Mouse (Mus musculus) G1E-ER4 (cell line): Measurements from ENCODE around the gene Zfp42. TPM values are rescaled to one million over a fixed set of nuclear protein-coding genes. Genes with fewer than 3 reads are reported as not detected.

Experiments used
- GATA1 ChIP-seq: IDR thresholded peaks from one replicate; pipeline ENCODE4 v1.8.0; 2012; ENCODE audit warnings: low read length, inconsistent platforms
- polyA plus RNA-seq: library from polyadenylated mRNA; stranded (reverse); fragments of >175 nt; gene quantifications from 2 replicates; pipeline ENCODE4 v1.2.3, GENCODE M21; 2012

The Zfp42 gene
- not detected in 2 replicates for polyA plus RNA-seq

DNA sequence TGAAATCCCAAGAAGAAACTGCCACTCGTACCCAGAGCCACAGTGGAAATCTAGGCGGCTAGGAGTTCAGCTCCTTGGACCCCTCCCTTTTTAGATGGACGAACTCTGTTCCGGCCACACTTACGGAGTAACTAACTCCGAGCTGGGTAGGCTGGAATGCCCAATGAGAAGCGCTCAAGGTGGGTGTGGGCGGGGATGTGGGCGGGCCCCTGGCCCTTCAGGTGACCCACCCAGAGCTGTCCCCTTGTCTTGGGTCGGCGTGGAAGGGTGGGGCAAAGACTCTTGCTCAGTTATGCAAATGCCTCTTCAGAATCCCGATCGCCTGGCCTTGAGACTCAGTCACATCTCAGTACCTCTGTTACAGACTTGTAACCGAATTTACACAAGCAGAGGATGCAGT, at the start of gene Zfp42:
Zfp42 (minus strand) TSS at position 85 of the 400 bp plus-strand sequence.
- no peak for TF ChIP-seq GATA1

DNA sequence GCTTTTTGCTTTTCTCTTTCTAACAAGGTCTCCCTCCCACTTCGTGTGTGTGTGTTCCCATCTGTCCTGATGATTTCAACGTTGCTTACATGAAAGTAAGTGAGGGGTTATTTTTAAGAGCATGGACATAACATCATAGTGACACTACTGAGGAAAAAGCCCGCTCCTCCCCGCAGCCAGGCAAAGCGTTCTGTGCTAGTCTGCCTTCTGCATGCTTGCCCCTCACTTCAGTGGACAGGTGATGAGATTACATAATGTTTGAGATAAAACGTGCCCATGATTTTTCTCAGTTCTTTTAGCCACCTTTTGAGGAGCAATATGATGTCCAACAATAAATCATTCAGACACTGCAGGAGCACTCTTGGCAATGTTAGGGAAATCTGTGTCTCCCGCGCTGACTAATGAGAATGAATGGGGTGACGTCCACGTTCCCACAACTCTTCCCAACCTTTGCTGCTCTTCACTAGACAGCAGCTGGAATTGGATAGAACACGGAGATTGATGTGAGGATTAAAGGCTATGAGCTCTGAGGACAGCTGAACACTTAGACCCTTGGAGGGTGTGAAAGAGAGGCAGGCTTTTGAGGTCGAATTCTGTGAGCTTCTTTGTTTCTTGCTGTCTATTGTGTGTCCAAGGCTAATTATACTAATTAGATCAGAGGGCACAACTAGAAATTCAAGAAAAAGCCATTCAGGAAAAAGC, 49.4 kb upstream of the Zfp42 start:
- no peak for TF ChIP-seq GATA1

DNA sequence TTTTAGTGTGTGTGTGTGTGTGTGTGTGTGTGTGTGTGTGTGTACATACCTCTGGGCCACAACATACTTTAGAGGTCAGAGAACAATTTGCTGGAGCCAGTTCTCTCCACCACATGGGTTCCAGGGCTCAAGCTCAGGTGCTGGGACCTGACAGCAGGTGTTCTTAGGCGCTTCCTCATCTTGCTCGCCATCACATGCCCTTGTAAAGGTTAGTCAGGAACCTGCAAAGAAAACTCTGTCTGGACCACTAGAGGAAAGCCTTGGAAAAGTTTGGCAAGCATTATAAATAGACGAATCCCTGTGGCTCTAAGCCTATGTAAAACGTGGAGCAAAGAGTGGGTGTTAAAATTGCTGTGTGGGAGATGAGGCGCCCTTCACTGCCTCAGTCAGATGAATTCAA, 31.8 kb upstream of the Zfp42 start:
- no peak for TF ChIP-seq GATA1

DNA sequence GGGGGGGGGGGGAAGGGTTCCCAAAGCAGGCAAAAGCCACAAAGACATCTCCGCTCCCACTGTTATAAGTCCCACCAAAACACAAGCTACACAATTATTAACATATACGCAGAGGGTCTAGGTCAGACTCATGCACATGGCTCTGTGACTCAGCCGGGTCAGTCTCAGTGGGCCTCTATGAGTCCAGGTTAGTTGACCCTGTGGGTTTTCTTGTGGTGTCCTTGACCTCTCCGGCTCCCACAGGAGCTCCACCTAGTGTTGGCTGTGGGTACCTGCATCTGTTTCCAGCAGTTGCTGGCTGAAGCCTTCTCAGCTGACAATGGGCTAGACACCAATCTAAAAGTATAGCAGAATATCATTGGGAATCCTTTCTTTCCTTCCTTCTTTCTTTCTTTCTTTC, 26.7 kb upstream of the Zfp42 start:
- TF ChIP-seq GATA1: no peak

DNA sequence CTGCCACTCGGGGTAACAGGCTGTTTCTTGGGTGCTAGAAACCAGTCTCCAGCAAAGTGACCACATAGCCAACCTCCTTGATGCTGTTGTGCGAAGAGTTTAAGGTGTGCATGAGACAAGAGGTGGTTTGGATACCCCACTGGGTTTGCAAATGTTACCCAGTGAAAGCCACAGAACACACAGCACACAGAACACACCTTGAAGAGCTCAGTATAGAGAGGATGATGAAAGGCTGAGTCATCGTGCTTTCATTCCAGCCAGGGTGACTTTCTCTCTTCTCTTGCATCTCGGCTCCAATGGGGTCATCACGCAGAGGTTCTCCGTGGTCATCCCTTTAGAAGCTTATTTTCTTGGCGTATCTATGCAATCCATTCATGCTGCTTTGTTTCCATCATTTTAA, 24.9 kb upstream of the Zfp42 start:
- TF ChIP-seq GATA1: no peak

DNA sequence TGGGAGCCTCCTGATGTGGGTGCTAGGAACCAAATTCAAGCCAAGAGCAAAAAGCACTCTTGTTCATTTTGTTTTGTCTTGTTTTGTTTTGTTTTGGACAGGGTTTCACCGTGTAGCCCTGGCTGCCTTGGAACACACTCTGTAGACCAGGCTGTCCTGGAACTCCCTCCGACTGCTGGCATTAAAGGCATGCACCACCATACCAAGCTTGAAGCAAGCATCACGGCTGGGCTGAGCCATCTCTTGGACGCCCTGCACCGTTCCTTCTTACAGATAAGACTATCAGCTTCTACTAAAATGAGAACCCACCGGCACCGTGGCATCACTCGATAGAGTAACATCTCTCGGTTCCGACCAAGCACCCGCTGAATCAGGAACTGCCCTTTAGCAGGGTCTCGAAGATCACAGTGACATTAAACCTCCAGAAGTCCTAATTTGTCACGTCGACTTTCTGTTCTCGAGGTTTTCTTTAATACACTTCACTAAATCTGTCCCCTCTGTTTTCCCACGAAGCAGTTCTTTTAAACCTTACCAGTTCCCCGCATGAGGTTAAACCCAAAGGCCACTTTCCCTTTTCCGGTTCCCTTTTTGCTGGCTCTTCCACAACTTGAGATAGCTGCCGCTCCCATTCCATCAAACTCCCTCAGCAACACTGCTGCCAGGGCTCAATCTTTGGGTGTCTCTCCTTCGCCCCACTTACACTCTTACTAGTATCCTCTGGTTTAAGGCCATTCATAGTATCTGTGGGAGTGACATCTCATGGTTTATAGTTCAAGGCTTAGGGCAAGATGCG, 23.3 kb upstream of the Zfp42 start:
- TF ChIP-seq GATA1: no peak

DNA sequence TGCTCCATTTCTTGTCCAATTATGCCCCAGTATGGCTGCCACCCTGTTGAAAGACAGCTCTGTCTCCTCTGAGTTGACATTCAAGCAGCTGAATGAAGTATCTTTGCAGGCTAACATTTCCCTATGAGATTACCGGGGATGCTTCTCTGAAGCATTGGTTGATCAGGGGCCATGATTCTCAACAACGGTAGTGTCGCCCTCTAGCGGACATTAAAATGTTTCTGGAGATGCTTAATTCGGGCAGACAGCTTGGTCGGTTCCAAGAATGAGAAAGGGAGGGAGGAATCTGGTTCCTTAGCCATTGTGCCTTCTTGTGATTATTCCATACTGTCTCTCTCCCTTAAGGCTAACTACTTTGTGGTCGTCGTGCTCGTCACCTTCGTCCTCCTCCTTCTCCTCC, 21.9 kb upstream of the Zfp42 start:
- no peak for TF ChIP-seq GATA1

DNA sequence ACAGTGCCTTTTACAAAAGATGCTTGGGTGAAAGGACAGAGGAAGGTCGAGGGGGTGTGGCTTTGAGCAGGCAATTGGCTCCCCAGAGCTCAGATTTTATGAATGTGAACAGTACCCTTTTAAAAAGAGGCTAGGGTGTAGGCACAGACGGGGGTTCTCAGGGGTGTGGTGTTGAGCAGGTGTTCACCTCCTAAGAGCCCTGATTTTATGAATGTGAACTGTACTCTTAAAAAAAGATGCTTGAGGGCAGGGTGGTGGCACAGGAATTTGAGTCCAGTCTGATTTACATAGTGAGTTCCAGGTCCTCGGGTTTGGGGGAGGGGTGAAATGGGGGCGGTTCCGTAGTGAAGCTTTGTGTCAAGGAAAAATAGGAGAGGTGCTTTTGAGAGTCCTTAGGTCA, 14.0 kb upstream of the Zfp42 start:
- no peak for TF ChIP-seq GATA1

DNA sequence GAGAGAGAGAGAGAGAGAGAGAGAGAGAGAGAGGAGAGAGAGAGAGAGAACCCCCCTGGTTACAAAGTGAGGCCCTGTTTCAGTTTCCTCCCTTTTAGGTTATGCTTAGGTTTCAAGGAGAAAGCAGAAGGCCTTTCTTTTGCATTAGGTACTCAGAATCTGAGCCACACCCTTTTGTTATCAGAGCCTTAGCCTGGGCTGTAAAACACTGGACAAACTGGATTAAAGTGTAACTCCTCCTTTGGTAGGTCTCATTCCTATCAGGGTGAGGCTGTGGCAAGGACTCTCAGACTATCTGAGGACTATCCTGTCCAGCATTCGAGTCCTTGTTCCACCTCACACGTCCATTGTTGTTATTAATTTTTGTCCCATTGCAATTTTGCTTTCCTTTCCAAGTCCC, 1.4 kb upstream of the Zfp42 start:
- TF ChIP-seq GATA1: no peak

DNA sequence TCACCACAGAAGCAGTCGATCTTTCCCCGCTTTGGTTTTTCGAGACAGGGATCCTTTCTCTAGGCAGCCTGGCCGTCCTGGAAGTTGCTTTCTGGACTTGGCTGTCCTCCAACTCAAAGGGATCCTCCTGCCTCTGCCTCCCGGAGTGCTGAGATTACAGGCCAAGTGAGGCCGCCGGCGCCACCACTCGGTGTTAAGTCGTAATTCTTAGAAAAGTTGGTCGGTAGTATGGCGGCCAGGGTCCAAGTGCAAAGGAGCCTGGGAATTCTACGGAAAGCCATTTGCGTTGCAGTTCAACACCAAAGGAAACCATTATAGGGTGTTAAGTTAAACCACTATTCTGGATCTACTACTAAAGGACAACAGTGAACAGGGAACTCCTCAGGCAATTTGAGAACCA, 1.1 kb downstream of the Zfp42 start:
- no peak for TF ChIP-seq GATA1

DNA sequence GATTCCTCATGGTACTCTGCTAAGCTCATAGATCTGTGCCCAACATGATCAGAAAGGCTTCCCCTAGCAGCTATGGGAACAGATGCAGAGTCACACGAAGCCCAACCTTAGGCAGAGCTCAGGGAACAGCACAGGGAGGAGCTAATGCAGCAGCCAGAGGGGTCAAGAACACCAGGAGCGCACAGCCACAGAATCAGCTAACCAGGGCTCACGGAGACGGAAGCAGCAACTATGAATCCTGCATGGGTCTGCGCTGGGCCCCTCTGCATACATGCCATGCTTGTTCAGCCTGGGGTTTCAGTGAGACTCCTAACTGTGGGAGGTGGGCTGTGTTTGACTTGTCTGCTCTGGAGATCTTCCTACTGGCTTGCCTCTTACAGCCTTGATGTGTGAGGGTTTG, 7.0 kb downstream of the Zfp42 start:
- TF ChIP-seq GATA1: no peak

DNA sequence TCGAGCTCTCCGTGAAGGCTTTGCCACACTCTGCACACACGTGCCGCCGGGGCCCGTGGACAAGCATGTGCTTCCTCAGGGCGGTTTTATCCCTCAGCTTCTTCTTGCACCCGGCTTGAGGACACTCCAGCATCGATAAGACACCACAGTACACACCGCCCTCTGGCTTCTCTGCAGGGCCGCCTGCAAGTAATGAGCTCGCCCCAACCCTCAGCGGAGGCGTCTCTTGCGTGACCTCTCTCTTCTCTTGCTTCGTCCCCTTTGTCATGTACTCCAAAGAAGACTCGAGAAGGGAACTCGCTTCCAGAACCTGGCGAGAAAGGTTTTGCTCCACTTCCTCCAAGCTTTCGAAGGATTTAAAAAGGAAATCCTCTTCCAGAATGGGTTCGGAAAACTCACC, 11.0 kb downstream of the Zfp42 start:
- no peak for TF ChIP-seq GATA1

DNA sequence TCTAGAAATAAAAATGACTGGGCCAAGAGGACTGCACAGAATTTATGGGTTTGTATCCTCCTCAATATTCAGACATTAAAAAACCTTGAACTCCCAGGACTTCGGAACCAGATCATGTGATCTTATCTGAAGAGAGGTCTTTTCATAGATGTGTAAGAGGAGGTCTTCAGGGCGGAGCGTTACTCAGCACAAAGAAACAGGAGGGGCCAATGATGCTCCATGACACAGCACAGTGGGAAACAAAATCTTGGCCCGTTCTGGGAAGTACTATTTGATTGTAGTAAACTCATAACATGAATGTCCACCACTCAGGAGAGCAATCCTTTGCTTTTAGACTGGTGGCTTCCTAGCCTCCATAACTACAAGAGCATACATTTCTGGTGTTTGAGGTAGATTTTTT, 12.6 kb downstream of the Zfp42 start:
- TF ChIP-seq GATA1: no peak

DNA sequence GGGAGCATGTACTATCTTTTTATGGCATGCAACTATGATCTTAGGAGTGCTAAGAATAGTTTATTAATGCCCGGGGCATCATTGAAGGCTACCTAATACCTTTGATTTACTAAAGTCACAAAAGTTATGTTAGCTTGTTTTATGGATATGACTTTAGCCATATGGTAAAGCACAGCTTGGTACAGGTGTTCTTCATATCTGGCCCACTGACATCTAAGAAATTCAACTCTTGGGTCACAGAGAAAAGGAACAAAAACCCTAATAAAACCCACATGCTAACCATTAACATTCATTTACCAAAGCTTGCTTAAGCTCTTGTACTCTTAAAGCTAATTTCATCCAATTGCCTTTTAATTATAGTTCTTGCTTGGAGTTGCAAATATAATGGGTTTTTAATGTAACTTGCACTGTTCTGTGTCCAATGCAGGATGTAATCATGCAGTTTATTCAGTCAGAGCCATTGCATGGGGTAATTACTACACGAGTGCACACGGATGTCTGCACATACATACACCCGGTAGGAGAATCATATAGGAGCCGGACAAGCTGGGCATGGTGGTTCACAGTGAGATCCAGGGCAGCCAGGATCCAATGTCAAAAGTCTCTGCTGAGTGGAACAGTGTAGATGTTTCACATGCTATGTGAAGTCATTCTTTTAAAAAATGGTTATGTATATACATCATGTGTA, 16.2 kb downstream of the Zfp42 start:
- TF ChIP-seq GATA1: no peak

DNA sequence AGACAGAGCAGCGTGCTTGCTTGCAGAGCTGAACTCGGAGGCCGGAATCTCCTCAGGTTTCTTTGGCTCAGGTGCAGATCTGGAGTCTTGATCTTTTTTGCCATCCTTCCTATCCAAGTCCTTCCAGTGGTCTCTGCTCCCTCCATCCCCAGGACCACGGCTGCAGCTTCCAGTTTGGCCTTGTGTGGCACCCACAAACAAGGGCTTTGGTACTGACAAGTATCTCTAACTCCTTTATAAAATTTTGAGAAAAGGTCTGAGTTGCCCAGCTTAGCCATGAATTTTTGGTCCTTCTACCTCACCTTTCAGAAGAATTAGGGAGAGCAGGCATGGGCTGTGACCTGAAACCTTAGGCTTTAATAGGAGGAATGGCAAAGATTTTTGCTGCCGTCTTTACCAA, 17.0 kb downstream of the Zfp42 start:
- TF ChIP-seq GATA1: no peak

DNA sequence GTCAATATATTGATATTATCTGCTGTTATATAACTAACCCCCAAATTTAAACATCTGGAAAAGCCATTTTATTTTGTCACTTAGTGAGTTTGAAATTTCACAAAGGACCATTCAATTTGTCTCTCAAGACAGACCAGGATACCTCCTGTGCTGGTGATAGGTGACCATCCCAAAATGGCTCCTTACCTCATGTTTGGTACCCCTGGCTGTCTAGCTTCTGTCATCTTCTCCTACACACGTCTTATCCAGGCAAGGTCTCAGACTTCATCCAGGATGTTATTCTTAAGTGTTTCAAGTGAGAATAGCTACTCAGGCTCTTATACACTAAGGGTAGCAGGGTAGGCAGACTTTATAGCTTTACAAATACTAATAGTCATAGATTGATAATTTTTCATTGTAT, 17.9 kb downstream of the Zfp42 start:
- no peak for TF ChIP-seq GATA1
